ENCODE assay signal across 8 mouse cellular contexts in genomic region chr2:164857101-164857821, GRCm38 (mm10). TPM values are rescaled to one million over a fixed set of nuclear protein-coding genes. Genes with fewer than 3 reads are reported as not detected.
A peak's percentile ranks its signal among the peaks of the same experiment; 100 is the strongest.
DNase-seq lines count a peak whose midpoint lies in the region; ATAC-seq lines count a peak whose summit lies in the region.

Gene Pltp, minus strand, starts transcription at chr2:164857711.

- under 1% methylated on average over 42 of the region's 47 CpGs for WGBS in hindbrain, embryonic 14.5 days
- WGBS in limb, embryonic 11.5 days, result under 1% methylated on average over 47 of the region's 47 CpGs
- WGBS in midbrain, embryonic 10.5 days, result under 1% methylated on average over 47 of the region's 47 CpGs

- no peaks in the 10 kb centered on the region for H3K36me3 ChIP-seq in hindbrain, embryonic 14.5 days (replicated peaks; ENCODE audit: control insufficient read depth, insufficient read depth)
- no peaks in the 10 kb centered on the region for H3K36me3 ChIP-seq in limb, embryonic 11.5 days (ENCODE audit: control insufficient read depth, insufficient read depth, low read length)
- peaks cover 24% of the 10 kb centered on the region for H3K36me3 ChIP-seq in midbrain, embryonic 10.5 days

- DNase-seq in layer of hippocampus, adult 8-10 months (ENCODE audit: low spot score in 2 of 2), result no peak
- DNase-seq in layer of hippocampus, adult 9-10 months (ENCODE audit: low spot score), result no peak
- peak; percentile 32 to 67 for DNase-seq in adrenal gland, postnatal 36 days
- DNase-seq in gastrocnemius, adult 18-20 months (ENCODE audit: low spot score), result no peak
- DNase-seq in hindbrain, embryonic 14.5 days (ENCODE audit: low spot score), result no peak
- peak; percentile 77 for DNase-seq in limb, embryonic 11.5 days (ENCODE audit: low spot score)
- DNase-seq in midbrain, embryonic 10.5 days (ENCODE audit: low spot score), result peak; percentile 88
- DNase-seq in testis, postnatal 14 days (ENCODE audit: low spot score), result peak; percentile 39

- peaks cover 34% of the 10 kb centered on the region for H3K27me3 ChIP-seq in hindbrain, embryonic 14.5 days (ENCODE audit: control insufficient read depth, insufficient read depth, low read length)
- H3K27me3 ChIP-seq in limb, embryonic 11.5 days (ENCODE audit: control insufficient read depth, insufficient read depth, low read length), result peaks cover 35% of the 10 kb centered on the region
- H3K27me3 ChIP-seq in midbrain, embryonic 10.5 days (ENCODE audit: low read depth, poor library complexity, severe bottlenecking), result peaks cover 51% of the 10 kb centered on the region

- H3K4me1 ChIP-seq in hindbrain, embryonic 14.5 days (replicated peaks; ENCODE audit: control insufficient read depth, insufficient read depth, low read length), result peaks cover 20% of the 10 kb centered on the region
- 0 out of 2 replicates have a peak, but pooled peaks cover 5% of the 10 kb centered on the region for H3K4me1 ChIP-seq in limb, embryonic 11.5 days (ENCODE audit: control insufficient read depth, insufficient read depth, low read length)
- peaks cover 51% of the 10 kb centered on the region for H3K4me1 ChIP-seq in midbrain, embryonic 10.5 days

- H3K4me3 ChIP-seq in hindbrain, embryonic 14.5 days (replicated peaks; ENCODE audit: low read length), result peak within 1 kb of the TSS; percentile 44
- peak within 1 kb of the TSS; percentile 38 for H3K4me3 ChIP-seq in limb, embryonic 11.5 days (ENCODE audit: low read depth, low read length)
- H3K4me3 ChIP-seq in midbrain, embryonic 10.5 days, result peak within 1 kb of the TSS; percentile 75

- H3K9ac ChIP-seq in hindbrain, embryonic 14.5 days, result peak within 1 kb of the TSS; percentile 51
- H3K9ac ChIP-seq in limb, embryonic 11.5 days (ENCODE audit: low read length), result no peak within 1 kb of the TSS; the same call in 1 of the 2 replicates

- ATAC-seq in hindbrain, embryonic 14.5 days (ENCODE audit: low FRiP score), result peak; percentile 82
- peak; percentile 42 for ATAC-seq in limb, embryonic 11.5 days (ENCODE audit: insufficient number of reproducible peaks, low FRiP score, low TSS enrichment, low read depth)

- peak within 1 kb of the TSS; percentile 95 for H3K4me2 ChIP-seq in hindbrain, embryonic 14.5 days (replicated peaks)
- peak within 1 kb of the TSS; percentile 78 for H3K4me2 ChIP-seq in limb, embryonic 11.5 days (ENCODE audit: low read depth, severe bottlenecking)

- peak within 1 kb of the TSS; percentile 59; the same call in 1 of the 2 replicates for H3K27ac ChIP-seq in hindbrain, embryonic 14.5 days
- H3K27ac ChIP-seq in limb, embryonic 11.5 days (replicated peaks; ENCODE audit: low read depth, low read length), result no peak within 1 kb of the TSS
- H3K27ac ChIP-seq in midbrain, embryonic 10.5 days (replicated peaks), result peak within 1 kb of the TSS; percentile 85

- H3K9me3 ChIP-seq in hindbrain, embryonic 14.5 days (ENCODE audit: control insufficient read depth, low read length), result no peaks in the 10 kb centered on the region
- no peaks in the 10 kb centered on the region for H3K9me3 ChIP-seq in limb, embryonic 11.5 days (ENCODE audit: control insufficient read depth, low read length)
- no peaks in the 10 kb centered on the region for H3K9me3 ChIP-seq in midbrain, embryonic 10.5 days (replicated peaks)

RNA-seq across cellular contexts. Expression of gene Pltp, which starts in this region (rescaled TPM):
- total RNA-seq in layer of hippocampus, adult 8-10 months (2022), result 100 to 1,000 TPM in 2 of 4 experiments, 10 to 100 TPM in 2; 81.0 to 114 (median 96.0) TPM
- total RNA-seq in adrenal gland, postnatal 36 days (2021), result 10 to 100 TPM; 21.1 to 34.7 TPM
- 10 to 100 TPM; 12.5 to 21.8 TPM for total RNA-seq in gastrocnemius, adult 18-20 months (2021)
- polyA plus RNA-seq in hindbrain, embryonic 14.5 days (2014; fragmentation: Nextera tagmentation; extraction: Ambion mirVana), result 148 and 167 TPM in 2 replicates
- 22.9 and 25.1 TPM in 2 replicates for polyA plus RNA-seq in limb, embryonic 11.5 days (2014; fragmentation: Nextera tagmentation; extraction: Ambion mirVana)
- 67.9 and 86.2 TPM in 2 replicates for polyA plus RNA-seq in midbrain, embryonic 10.5 days (2016; fragmentation: Nextera tagmentation; extraction: Ambion mirVana)

Comparison
In these comparisons a context has a peak if more than half of its experiments do, and no peak if none do; other contexts are left out.
1. DNase-seq: peak in adrenal gland, postnatal 36 days (2 of 2), limb, embryonic 11.5 days (single experiment), midbrain, embryonic 10.5 days (single experiment) and testis, postnatal 14 days (single experiment); none in layer of hippocampus, adult 8-10 months (0 of 2), layer of hippocampus, adult 9-10 months (single experiment), gastrocnemius, adult 18-20 months (single experiment) and hindbrain, embryonic 14.5 days (single experiment).
2. Peak in every context shown above with its lines, with median percentiles within 50 percentile points of each other: H3K4me3 ChIP-seq.